Mouse (Mus musculus): ENCODE results near the gene Palld. TPM values are rescaled to one million over a fixed set of nuclear protein-coding genes. Genes with fewer than 3 reads are reported as not detected.

The Palld gene
- total RNA-seq, 2 experiments from 2014 or later, result 2.8 to 4.0 TPM

Other genes starting within 250 kb of the Palld start
- 1 to 10 TPM in 1 of 2 experiments, under 1 TPM in 1; 0.72 to 1.4 TPM for gene Ddx60, start 25.4 kb upstream of the Palld start, total RNA-seq (2021)
- not detected for gene Anxa10, start 220.5 kb upstream of the Palld start, total RNA-seq (2021)